Mouse (Mus musculus): ENCODE measurements at regions not wholly inside any gene's neighbourhood (a gene's known extent, or its start where the extent isn't known, plus 50 kb on each side); places are given as distances from the start of the nearest gene placed in this dataset.

GRCm38 (mm10) chr3:147041201-147041600 lies 189.0 kb downstream of the Ttll7 start:
- Histone ChIP-seq H3K9me3 (replicated peaks; ENCODE audit: control insufficient read depth, low read length) (no peaks in the 10 kb centered on the region), H3K36me3 (replicated peaks; ENCODE audit: control insufficient read depth, insufficient read depth, low read depth, low read length) (no peaks in the 10 kb centered on the region; the same call in 1 of the 2 replicates), H3K9ac (replicated peaks; ENCODE audit: low read length) (no peak overlapping the region), H3K4me1 (ENCODE audit: control insufficient read depth, insufficient read depth, low read length) (no peaks in the 10 kb centered on the region), H3K27ac (replicated peaks; ENCODE audit: low read depth, low read length) (no peak overlapping the region), H3K4me2 (ENCODE audit: low read depth, low read length) (no peak overlapping the region), H3K4me3 (ENCODE audit: low read depth, low read length) (no peak overlapping the region), H3K27me3 (ENCODE audit: control insufficient read depth, insufficient read depth, low read length) (no peaks in the 10 kb centered on the region)
- ATAC-seq (replicated peaks; ENCODE audit: insufficient number of reproducible peaks, low FRiP score, low TSS enrichment, low read depth) = no peak
- WGBS = 86% methylated on average over 4 of the region's 4 CpGs
- DNase-seq (ENCODE audit: low spot score) = no peak

GRCm38 (mm10) chr3:147042911-147043310 lies 190.7 kb downstream of the Ttll7 start:
- no peak overlapping the region for H3K9ac ChIP-seq (replicated peaks; ENCODE audit: low read length)
- no peak for DNase-seq (ENCODE audit: low spot score)
- ATAC-seq (replicated peaks; ENCODE audit: insufficient number of reproducible peaks, low FRiP score, low TSS enrichment, low read depth) = no peak
- H3K27me3 ChIP-seq (ENCODE audit: control insufficient read depth, insufficient read depth, low read length) = no peaks in the 10 kb centered on the region
- H3K9me3 ChIP-seq (replicated peaks; ENCODE audit: control insufficient read depth, low read length) = no peaks in the 10 kb centered on the region
- H3K4me2 ChIP-seq (ENCODE audit: low read depth, low read length) = no peak overlapping the region
- no peak overlapping the region for H3K4me3 ChIP-seq (ENCODE audit: low read depth, low read length)
- 84% methylated on average over 3 of the region's 3 CpGs for WGBS
- no peaks in the 10 kb centered on the region for H3K4me1 ChIP-seq (ENCODE audit: control insufficient read depth, insufficient read depth, low read length)
- no peaks in the 10 kb centered on the region; the same call in 1 of the 2 replicates for H3K36me3 ChIP-seq (replicated peaks; ENCODE audit: control insufficient read depth, insufficient read depth, low read depth, low read length)
- H3K27ac ChIP-seq (replicated peaks; ENCODE audit: low read depth, low read length) = no peak overlapping the region

GRCm38 (mm10) chr3:147046634-147047033 lies 194.5 kb downstream of the Ttll7 start:
- no peak overlapping the region for H3K4me3 ChIP-seq (ENCODE audit: low read depth, low read length)
- DNase-seq (ENCODE audit: low spot score) = no peak
- H3K9ac ChIP-seq (replicated peaks; ENCODE audit: low read length) = no peak overlapping the region
- ATAC-seq (replicated peaks; ENCODE audit: insufficient number of reproducible peaks, low FRiP score, low TSS enrichment, low read depth) = no peak
- 78% methylated on average over 2 of the region's 2 CpGs for WGBS
- H3K4me1 ChIP-seq (ENCODE audit: control insufficient read depth, insufficient read depth, low read length) = no peaks in the 10 kb centered on the region
- no peak overlapping the region for H3K27ac ChIP-seq (replicated peaks; ENCODE audit: low read depth, low read length)
- no peak overlapping the region for H3K4me2 ChIP-seq (ENCODE audit: low read depth, low read length)
- no peaks in the 10 kb centered on the region for H3K36me3 ChIP-seq (replicated peaks; ENCODE audit: control insufficient read depth, insufficient read depth, low read depth, low read length)
- no peaks in the 10 kb centered on the region for H3K27me3 ChIP-seq (ENCODE audit: control insufficient read depth, insufficient read depth, low read length)
- no peaks in the 10 kb centered on the region for H3K9me3 ChIP-seq (replicated peaks; ENCODE audit: control insufficient read depth, low read length)

- WGBS = 80% methylated on average over 8 of the region's 8 CpGs
These were observed 202.1 kb downstream of the Ttll7 start for GRCm38 (mm10) chr3:147054157-147054838.

GRCm38 (mm10) chr3:147057874-147058273 lies 205.7 kb downstream of the Ttll7 start:
- H3K9ac ChIP-seq (replicated peaks; ENCODE audit: low read length) = no peak overlapping the region
- H3K9me3 ChIP-seq (replicated peaks; ENCODE audit: control insufficient read depth, low read length) = no peaks in the 10 kb centered on the region
- no peak for DNase-seq (ENCODE audit: low spot score)
- no peak overlapping the region for H3K4me2 ChIP-seq (ENCODE audit: low read depth, low read length)
- WGBS = 57% methylated on average over 3 of the region's 3 CpGs
- H3K27ac ChIP-seq (replicated peaks; ENCODE audit: low read depth, low read length) = no peak overlapping the region
- no peak for ATAC-seq (replicated peaks; ENCODE audit: insufficient number of reproducible peaks, low FRiP score, low TSS enrichment, low read depth)
- no peaks in the 10 kb centered on the region for H3K27me3 ChIP-seq (ENCODE audit: control insufficient read depth, insufficient read depth, low read length)
- H3K4me1 ChIP-seq (ENCODE audit: control insufficient read depth, insufficient read depth, low read length) = no peaks in the 10 kb centered on the region
- no peak overlapping the region for H3K4me3 ChIP-seq (ENCODE audit: low read depth, low read length)
- H3K36me3 ChIP-seq (replicated peaks; ENCODE audit: control insufficient read depth, insufficient read depth, low read depth, low read length) = no peaks in the 10 kb centered on the region

More at GRCm38 (mm10) chr3:147054157-147054838, 202.1 kb downstream of the Ttll7 start:
- Histone ChIP-seq H3K9me3 (replicated peaks; ENCODE audit: control insufficient read depth, low read length) (no peaks in the 10 kb centered on the region), H3K4me2 (ENCODE audit: low read depth, low read length) (no peak overlapping the region), H3K4me1 (ENCODE audit: control insufficient read depth, insufficient read depth, low read length) (no peaks in the 10 kb centered on the region), H3K27me3 (ENCODE audit: control insufficient read depth, insufficient read depth, low read length) (no peaks in the 10 kb centered on the region), H3K27ac (replicated peaks; ENCODE audit: low read depth, low read length) (no peak overlapping the region), H3K9ac (replicated peaks; ENCODE audit: low read length) (no peak overlapping the region), H3K4me3 (ENCODE audit: low read depth, low read length) (no peak overlapping the region), H3K36me3 (replicated peaks; ENCODE audit: control insufficient read depth, insufficient read depth, low read depth, low read length) (no peaks in the 10 kb centered on the region)
- ATAC-seq (replicated peaks; ENCODE audit: insufficient number of reproducible peaks, low FRiP score, low TSS enrichment, low read depth) = no peak
- DNase-seq (ENCODE audit: low spot score) = no peak

GRCm38 (mm10) chr3:147060659-147061058 lies 208.5 kb downstream of the Ttll7 start:
- WGBS = 95% methylated on average over 8 of the region's 8 CpGs
- H3K36me3 ChIP-seq (replicated peaks; ENCODE audit: control insufficient read depth, insufficient read depth, low read depth, low read length) = no peaks in the 10 kb centered on the region
- H3K9me3 ChIP-seq (replicated peaks; ENCODE audit: control insufficient read depth, low read length) = no peaks in the 10 kb centered on the region
- ATAC-seq (replicated peaks; ENCODE audit: insufficient number of reproducible peaks, low FRiP score, low TSS enrichment, low read depth) (no peak), DNase-seq (ENCODE audit: low spot score) (no peak)
- H3K4me3 ChIP-seq (ENCODE audit: low read depth, low read length) = no peak overlapping the region
- no peaks in the 10 kb centered on the region for H3K27me3 ChIP-seq (ENCODE audit: control insufficient read depth, insufficient read depth, low read length)
- no peak overlapping the region for H3K4me2 ChIP-seq (ENCODE audit: low read depth, low read length)
- H3K4me1 ChIP-seq (ENCODE audit: control insufficient read depth, insufficient read depth, low read length) = no peaks in the 10 kb centered on the region
- H3K27ac ChIP-seq (replicated peaks; ENCODE audit: low read depth, low read length) = no peak overlapping the region
- no peak overlapping the region for H3K9ac ChIP-seq (replicated peaks; ENCODE audit: low read length)

GRCm38 (mm10) chr3:147062451-147062850 lies 210.3 kb downstream of the Ttll7 start:
- DNase-seq (ENCODE audit: low spot score) = no peak
- no peaks in the 10 kb centered on the region for H3K36me3 ChIP-seq (replicated peaks; ENCODE audit: control insufficient read depth, insufficient read depth, low read depth, low read length)
- no peak overlapping the region for H3K9ac ChIP-seq (replicated peaks; ENCODE audit: low read length)
- ATAC-seq (replicated peaks; ENCODE audit: insufficient number of reproducible peaks, low FRiP score, low TSS enrichment, low read depth) = no peak
- no peaks in the 10 kb centered on the region for H3K4me1 ChIP-seq (ENCODE audit: control insufficient read depth, insufficient read depth, low read length)
- no peak overlapping the region for H3K4me2 ChIP-seq (ENCODE audit: low read depth, low read length)
- no peak overlapping the region for H3K27ac ChIP-seq (replicated peaks; ENCODE audit: low read depth, low read length)
- 80% methylated on average over 7 of the region's 7 CpGs for WGBS
- H3K27me3 ChIP-seq (ENCODE audit: control insufficient read depth, insufficient read depth, low read length) = no peaks in the 10 kb centered on the region
- no peak overlapping the region for H3K4me3 ChIP-seq (ENCODE audit: low read depth, low read length)
- H3K9me3 ChIP-seq (replicated peaks; ENCODE audit: control insufficient read depth, low read length) = no peaks in the 10 kb centered on the region

- Histone ChIP-seq H3K4me2 (ENCODE audit: low read depth, low read length) (no peak overlapping the region), H3K4me3 (ENCODE audit: low read depth, low read length) (no peak overlapping the region), H3K27me3 (ENCODE audit: control insufficient read depth, insufficient read depth, low read length) (no peaks in the 10 kb centered on the region), H3K4me1 (ENCODE audit: control insufficient read depth, insufficient read depth, low read length) (no peaks in the 10 kb centered on the region), H3K9me3 (replicated peaks; ENCODE audit: control insufficient read depth, low read length) (no peaks in the 10 kb centered on the region), H3K9ac (replicated peaks; ENCODE audit: low read length) (no peak overlapping the region), H3K27ac (replicated peaks; ENCODE audit: low read depth, low read length) (no peak overlapping the region), H3K36me3 (replicated peaks; ENCODE audit: control insufficient read depth, insufficient read depth, low read depth, low read length) (no peaks in the 10 kb centered on the region)
- no peak for ATAC-seq (replicated peaks; ENCODE audit: insufficient number of reproducible peaks, low FRiP score, low TSS enrichment, low read depth)
- WGBS = 77% methylated on average over 16 of the region's 16 CpGs
- no peak for DNase-seq (ENCODE audit: low spot score)
These were observed 211.6 kb downstream of the Ttll7 start for GRCm38 (mm10) chr3:147063578-147064442.

All from embryonic facial prominence, embryonic 11.5 days (tissue).